Mouse (Mus musculus): ENCODE measurements around the gene Brca1.

DNA sequence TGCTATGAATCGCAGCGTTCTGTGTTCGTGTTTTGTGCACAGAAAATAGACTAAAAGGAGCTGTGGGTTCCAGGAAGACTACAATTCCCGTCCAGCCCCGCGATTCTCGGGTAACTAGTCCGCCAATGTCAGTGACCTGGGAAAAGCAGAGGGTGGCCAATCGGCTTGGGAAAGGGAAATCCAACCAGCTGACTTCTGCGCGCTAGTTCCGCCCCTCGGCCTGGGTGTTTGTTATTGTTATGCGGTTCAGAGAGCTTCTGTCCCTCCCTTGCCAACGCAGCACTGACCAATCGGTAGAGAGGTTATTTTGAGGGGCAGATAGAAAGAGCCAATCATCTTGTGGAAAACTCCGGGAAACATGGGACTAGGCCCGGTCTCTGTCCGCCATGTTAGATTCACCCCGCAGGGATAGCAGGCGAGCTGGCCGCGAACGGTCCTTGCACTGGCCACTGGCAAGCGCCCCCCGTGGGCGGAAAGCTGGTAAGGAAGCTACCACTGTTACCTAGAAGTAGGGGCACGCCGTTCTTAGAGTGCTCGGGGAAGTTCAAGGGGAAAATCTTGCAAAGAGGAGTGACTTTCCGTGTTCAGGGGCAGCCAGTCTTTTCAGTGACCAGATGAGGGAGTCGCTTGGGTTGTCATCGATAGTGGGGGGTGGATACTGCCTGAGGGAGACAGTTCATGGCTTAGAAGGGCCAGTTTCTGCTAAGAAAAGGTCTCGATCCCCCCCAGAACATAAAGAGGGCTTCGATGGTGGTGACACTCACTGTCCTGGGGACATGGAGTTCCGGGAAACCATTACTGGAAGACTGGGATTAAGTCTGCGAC lies 933 bp upstream of the Brca1 start:
- TF ChIP-seq POLR2A (IDR thresholded peaks at IDR 0.05; ENCODE audit: control insufficient read depth, low read depth, low read length) (peak; percentile 81), CTCF (IDR thresholded peaks at IDR 0.05; ENCODE audit: control insufficient read depth, insufficient read depth, insufficient replicate concordance, low read depth, low read length) (no peak)
